Mouse (Mus musculus) small intestine, adult 2 months (tissue): ENCODE data around the gene Spata22.

Source experiments
- CTCF ChIP-seq: fragments of 200-500 bp; IDR thresholded peaks from 2 replicates; pipeline ENCODE4 v1.5.1; 2012; ENCODE audit warnings: low read depth, mild to moderate bottlenecking, control low read depth, inconsistent platforms, low read length, moderate library complexity, mixed read lengths; ENCODE audit not compliant: insufficient replicate concordance, insufficient read length; ENCODE audit errors: extremely low read depth
- POLR2A ChIP-seq: fragments of 200-500 bp; IDR thresholded peaks from 2 replicates; pipeline ENCODE4 v1.6.1; 2012; ENCODE audit warnings: low read depth, mild to moderate bottlenecking, control low read depth, inconsistent platforms, low read length, moderate library complexity

- TF ChIP-seq CTCF (no peak), POLR2A (no peak)
Measured at GRCm38 (mm10) chr11:73333357-73333756, 3.8 kb downstream of the Spata22 start.
